Mouse (Mus musculus): ENCODE data around the gene Efr3b.
A peak's percentile ranks its signal among the peaks of the same experiment; 100 is the strongest.

Efr3b gene

GRCm38 (mm10) chr12:4038061-4039041, at the start of gene Efr3b:
TSS of gene Efr3b (minus strand) at chr12:4038915.
- DNase-seq (ENCODE audit: low spot score): peak; percentile 85

- no peak for DNase-seq (ENCODE audit: low spot score)
Measured at GRCm38 (mm10) chr12:4083441-4083840, 44.7 kb upstream of the Efr3b start.

- DNase-seq (ENCODE audit: low spot score): peak; percentile 96
Measured at GRCm38 (mm10) chr12:4082132-4083001, 43.7 kb upstream of the Efr3b start, which contains the start of gene Dnajc27. TSS of gene Dnajc27 (plus strand) at chr12:4082583.

- DNase-seq (ENCODE audit: low spot score): peak; percentile 84
Measured at GRCm38 (mm10) chr12:4080311-4080710, 41.6 kb upstream of the Efr3b start.

- no peak for DNase-seq (ENCODE audit: low spot score)
Measured at GRCm38 (mm10) chr12:4078069-4078468, 39.4 kb upstream of the Efr3b start.

- no peak for DNase-seq (ENCODE audit: low spot score)
Measured at GRCm38 (mm10) chr12:4076383-4076782, 37.7 kb upstream of the Efr3b start.

GRCm38 (mm10) chr12:4075407-4075806, 36.7 kb upstream of the Efr3b start:
- no peak for DNase-seq (ENCODE audit: low spot score)

GRCm38 (mm10) chr12:4071671-4072070, 33.0 kb upstream of the Efr3b start:
- DNase-seq (ENCODE audit: low spot score): no peak

GRCm38 (mm10) chr12:4068551-4068950, 29.8 kb upstream of the Efr3b start:
- DNase-seq (ENCODE audit: low spot score): no peak

GRCm38 (mm10) chr12:4066681-4067459, 28.2 kb upstream of the Efr3b start:
- DNase-seq (ENCODE audit: low spot score): no peak

GRCm38 (mm10) chr12:4065944-4066343, 27.2 kb upstream of the Efr3b start:
- no peak for DNase-seq (ENCODE audit: low spot score)

- DNase-seq (ENCODE audit: low spot score): no peak
Measured at GRCm38 (mm10) chr12:4065498-4065897, 26.8 kb upstream of the Efr3b start.

GRCm38 (mm10) chr12:4059683-4060082, 21.0 kb upstream of the Efr3b start:
- no peak for DNase-seq (ENCODE audit: low spot score)

- DNase-seq (ENCODE audit: low spot score): no peak
Measured at GRCm38 (mm10) chr12:4058321-4058720, 19.6 kb upstream of the Efr3b start.

GRCm38 (mm10) chr12:4054845-4055244, 16.1 kb upstream of the Efr3b start:
- no peak for DNase-seq (ENCODE audit: low spot score)

- no peak for DNase-seq (ENCODE audit: low spot score)
Measured at GRCm38 (mm10) chr12:4053643-4054042, 14.9 kb upstream of the Efr3b start.

- no peak for DNase-seq (ENCODE audit: low spot score)
Measured at GRCm38 (mm10) chr12:4050861-4051425, 12.2 kb upstream of the Efr3b start.

GRCm38 (mm10) chr12:4048031-4048430, 9.3 kb upstream of the Efr3b start:
- no peak for DNase-seq (ENCODE audit: low spot score)

- no peak for DNase-seq (ENCODE audit: low spot score)
Measured at GRCm38 (mm10) chr12:4045992-4046391, 7.3 kb upstream of the Efr3b start.

- DNase-seq (ENCODE audit: low spot score): no peak
Measured at GRCm38 (mm10) chr12:4042411-4042810, 3.7 kb upstream of the Efr3b start.

- DNase-seq (ENCODE audit: low spot score): no peak
Measured at GRCm38 (mm10) chr12:4039046-4039445, 331 bp upstream of the Efr3b start.
